Mouse (Mus musculus): ENCODE measurements around the gene Galnt10.

The Galnt10 gene

GRCm38 (mm10) chr11:57787913-57788312, 142.7 kb downstream of the Galnt10 start:
- no peak for TF ChIP-seq GATA4 (IDR thresholded peaks at IDR 0.05; ENCODE audit: insufficient replicate concordance, low read length)

GRCm38 (mm10) chr11:57790866-57791535, 145.8 kb downstream of the Galnt10 start:
- TF ChIP-seq GATA4 (IDR thresholded peaks at IDR 0.05; ENCODE audit: insufficient replicate concordance, low read length): no peak

GRCm38 (mm10) chr11:57795086-57795485, 149.8 kb downstream of the Galnt10 start:
- no peak for TF ChIP-seq GATA4 (IDR thresholded peaks at IDR 0.05; ENCODE audit: insufficient replicate concordance, low read length)

- no peak for TF ChIP-seq GATA4 (IDR thresholded peaks at IDR 0.05; ENCODE audit: insufficient replicate concordance, low read length)
These were observed 152.6 kb downstream of the Galnt10 start for GRCm38 (mm10) chr11:57797828-57798227.

- no peak for TF ChIP-seq GATA4 (IDR thresholded peaks at IDR 0.05; ENCODE audit: insufficient replicate concordance, low read length)
These were observed 154.2 kb downstream of the Galnt10 start for GRCm38 (mm10) chr11:57799456-57799855.

- no peak for TF ChIP-seq GATA4 (IDR thresholded peaks at IDR 0.05; ENCODE audit: insufficient replicate concordance, low read length)
These were observed 155.2 kb downstream of the Galnt10 start for GRCm38 (mm10) chr11:57800266-57800951.

- no peak for TF ChIP-seq GATA4 (IDR thresholded peaks at IDR 0.05; ENCODE audit: insufficient replicate concordance, low read length)
These were observed 155.9 kb downstream of the Galnt10 start, which contains the start of gene Sap30l for GRCm38 (mm10) chr11:57800971-57801765. Gene Sap30l, plus strand, starts transcription at chr11:57801637.

- TF ChIP-seq GATA4 (IDR thresholded peaks at IDR 0.05; ENCODE audit: insufficient replicate concordance, low read length): no peak
These were observed 156.7 kb downstream of the Galnt10 start for GRCm38 (mm10) chr11:57801766-57802510.

GRCm38 (mm10) chr11:57802511-57802870, 157.2 kb downstream of the Galnt10 start:
- TF ChIP-seq GATA4 (IDR thresholded peaks at IDR 0.05; ENCODE audit: insufficient replicate concordance, low read length): no peak

GRCm38 (mm10) chr11:57805047-57805446, 159.8 kb downstream of the Galnt10 start:
- TF ChIP-seq GATA4 (IDR thresholded peaks at IDR 0.05; ENCODE audit: insufficient replicate concordance, low read length): no peak

- no peak for TF ChIP-seq GATA4 (IDR thresholded peaks at IDR 0.05; ENCODE audit: insufficient replicate concordance, low read length)
These were observed 163.9 kb downstream of the Galnt10 start for GRCm38 (mm10) chr11:57809017-57809731.

GRCm38 (mm10) chr11:57809732-57810098, 164.5 kb downstream of the Galnt10 start:
- no peak for TF ChIP-seq GATA4 (IDR thresholded peaks at IDR 0.05; ENCODE audit: insufficient replicate concordance, low read length)

GRCm38 (mm10) chr11:57811006-57811405, 165.8 kb downstream of the Galnt10 start:
- TF ChIP-seq GATA4 (IDR thresholded peaks at IDR 0.05; ENCODE audit: insufficient replicate concordance, low read length): no peak

- TF ChIP-seq GATA4 (IDR thresholded peaks at IDR 0.05; ENCODE audit: insufficient replicate concordance, low read length): no peak
These were observed 167.0 kb downstream of the Galnt10 start for GRCm38 (mm10) chr11:57812212-57812611.

- no peak for TF ChIP-seq GATA4 (IDR thresholded peaks at IDR 0.05; ENCODE audit: insufficient replicate concordance, low read length)
These were observed 168.4 kb downstream of the Galnt10 start for GRCm38 (mm10) chr11:57813641-57814040.
